Mouse (Mus musculus): ENCODE measurements around the gene Gabarapl1. TPM values are rescaled to one million over a fixed set of nuclear protein-coding genes. Genes with fewer than 3 reads are reported as not detected.

Gabarapl1 gene
- polyA plus RNA-seq, 1 experiment from 2014 or later, result 16.3 TPM

DNA sequence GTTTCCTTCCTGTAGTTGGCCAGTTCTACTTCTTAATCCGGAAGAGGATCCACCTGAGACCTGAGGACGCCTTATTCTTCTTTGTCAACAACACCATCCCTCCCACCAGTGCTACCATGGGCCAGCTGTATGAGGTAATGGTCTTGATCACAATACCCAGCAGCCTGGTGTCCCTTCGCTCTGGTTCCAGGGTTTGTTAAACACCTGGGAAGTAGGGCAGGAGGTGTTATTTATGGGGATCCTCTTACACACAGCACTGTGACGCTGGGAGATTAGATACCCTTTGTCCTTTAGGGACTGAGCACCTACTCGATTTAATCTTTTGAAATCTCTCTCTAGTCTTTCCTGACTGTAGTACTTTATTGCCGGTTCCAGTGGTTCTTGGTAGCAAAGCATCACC lies 5.6 kb downstream of the Gabarapl1 start:
- Histone ChIP-seq H3K4me2 (ENCODE audit: low read length) (no peak overlapping the region), H3K27ac (replicated peaks in 1 of 2; ENCODE audit: control insufficient read depth in 1 of 2, insufficient read depth in 1 of 2, low read depth in 2 of 2, low read length in 2 of 2) (no peak overlapping the region), H3K4me3 (ENCODE audit: control insufficient read depth in 1 of 2, insufficient read depth in 1 of 2, low read depth in 1 of 2, low read length in 2 of 2) (no peak overlapping the region), H3K36me3 (ENCODE audit: control insufficient read depth, insufficient read depth, low read length) (peaks cover 52% of the 10 kb centered on the region), H3K4me1 (ENCODE audit: control insufficient read depth in 2 of 2, insufficient read depth in 2 of 2, low read length in 2 of 2) (peaks cover 8 to 16% of the 10 kb centered on the region in 2 experiments), H3K27me3 (ENCODE audit: control insufficient read depth, insufficient read depth, low read length) (no peaks in the 10 kb centered on the region), H3K9me3 (ENCODE audit: control insufficient read depth, low read length) (no peaks in the 10 kb centered on the region), H3K9ac (ENCODE audit: low read length) (no peak overlapping the region)
- no peak for ATAC-seq (ENCODE audit: insufficient number of reproducible peaks, insufficient read depth, low FRiP score, low read depth)
- WGBS, result 76% methylated on average over 6 of the region's 6 CpGs

DNA sequence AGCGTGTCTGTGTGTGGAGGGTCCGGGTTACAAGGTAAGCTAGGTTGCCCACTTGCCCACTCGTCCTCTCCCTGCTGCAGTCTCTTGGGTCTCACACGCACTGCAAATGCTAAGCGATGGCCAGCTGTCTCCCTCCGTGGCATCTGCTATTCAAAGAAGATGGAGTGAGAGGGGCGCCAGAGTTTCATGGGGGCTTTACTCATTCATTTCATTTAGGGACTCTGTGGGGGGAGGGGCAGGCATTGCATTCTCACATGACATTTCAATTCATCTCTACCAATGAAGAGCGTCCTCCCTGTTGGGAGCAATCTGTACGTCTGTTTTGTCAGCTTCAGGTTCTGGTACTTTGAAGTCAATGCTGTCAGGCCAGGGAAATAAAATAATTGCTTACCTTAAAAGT lies 9.0 kb downstream of the Gabarapl1 start:
- 84% methylated on average over 9 of the region's 9 CpGs for WGBS

DNA sequence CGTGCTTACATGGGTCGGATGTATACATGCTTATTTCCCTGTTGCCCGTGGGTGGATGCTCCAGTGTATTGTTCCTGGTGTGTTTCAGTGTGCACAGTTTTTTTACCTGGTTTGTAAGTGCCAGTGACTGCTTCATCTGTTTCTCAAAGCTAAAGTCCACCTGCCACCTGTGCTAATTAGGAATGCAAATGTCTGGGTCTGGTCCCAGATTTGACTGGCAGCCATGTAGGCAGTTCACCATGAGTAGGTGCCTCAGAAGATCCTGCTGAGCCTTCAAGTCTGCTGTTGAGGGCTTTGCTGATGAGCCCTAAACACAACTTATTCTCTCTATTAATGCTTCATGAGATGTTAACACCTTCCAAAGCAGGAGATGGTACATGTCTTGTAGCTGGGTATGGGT lies 9.6 kb downstream of the Gabarapl1 start:
- Histone ChIP-seq H3K27me3 (ENCODE audit: control insufficient read depth, insufficient read depth, low read length) (no peaks in the 10 kb centered on the region), H3K36me3 (ENCODE audit: control insufficient read depth, insufficient read depth, low read length) (peaks cover 46% of the 10 kb centered on the region), H3K9me3 (ENCODE audit: control insufficient read depth, low read length) (no peaks in the 10 kb centered on the region), H3K4me1 (ENCODE audit: control insufficient read depth in 2 of 2, insufficient read depth in 2 of 2, low read length in 2 of 2) (no peaks in the 10 kb centered on the region), H3K27ac (replicated peaks in 1 of 2; ENCODE audit: control insufficient read depth in 1 of 2, insufficient read depth in 1 of 2, low read depth in 2 of 2, low read length in 2 of 2) (no peak overlapping the region), H3K4me3 (ENCODE audit: control insufficient read depth in 1 of 2, insufficient read depth in 1 of 2, low read depth in 1 of 2, low read length in 2 of 2) (no peak overlapping the region), H3K9ac (ENCODE audit: low read length) (no peak overlapping the region), H3K4me2 (ENCODE audit: low read length) (no peak overlapping the region)
- 93% methylated on average over 3 of the region's 3 CpGs for WGBS
- ATAC-seq (ENCODE audit: insufficient number of reproducible peaks, insufficient read depth, low FRiP score, low read depth), result no peak

More for the DNA sequence above, 9.0 kb downstream of the Gabarapl1 start:
- H3K27ac ChIP-seq (replicated peaks in 1 of 2; ENCODE audit: control insufficient read depth in 1 of 2, insufficient read depth in 1 of 2, low read depth in 2 of 2, low read length in 2 of 2), result no peak overlapping the region
- H3K9ac ChIP-seq (ENCODE audit: low read length), result no peak overlapping the region
- no peak overlapping the region for H3K4me2 ChIP-seq (ENCODE audit: low read length)
- H3K27me3 ChIP-seq (ENCODE audit: control insufficient read depth, insufficient read depth, low read length), result no peaks in the 10 kb centered on the region
- no peaks in the 10 kb centered on the region for H3K9me3 ChIP-seq (ENCODE audit: control insufficient read depth, low read length)
- H3K4me1 ChIP-seq (ENCODE audit: control insufficient read depth in 2 of 2, insufficient read depth in 2 of 2, low read length in 2 of 2), result no peaks in the 10 kb centered on the region
- no peak overlapping the region for H3K4me3 ChIP-seq (ENCODE audit: control insufficient read depth in 1 of 2, insufficient read depth in 1 of 2, low read depth in 1 of 2, low read length in 2 of 2)
- peaks cover 52% of the 10 kb centered on the region for H3K36me3 ChIP-seq (ENCODE audit: control insufficient read depth, insufficient read depth, low read length)
- no peak for ATAC-seq (ENCODE audit: insufficient number of reproducible peaks, insufficient read depth, low FRiP score, low read depth)

DNA sequence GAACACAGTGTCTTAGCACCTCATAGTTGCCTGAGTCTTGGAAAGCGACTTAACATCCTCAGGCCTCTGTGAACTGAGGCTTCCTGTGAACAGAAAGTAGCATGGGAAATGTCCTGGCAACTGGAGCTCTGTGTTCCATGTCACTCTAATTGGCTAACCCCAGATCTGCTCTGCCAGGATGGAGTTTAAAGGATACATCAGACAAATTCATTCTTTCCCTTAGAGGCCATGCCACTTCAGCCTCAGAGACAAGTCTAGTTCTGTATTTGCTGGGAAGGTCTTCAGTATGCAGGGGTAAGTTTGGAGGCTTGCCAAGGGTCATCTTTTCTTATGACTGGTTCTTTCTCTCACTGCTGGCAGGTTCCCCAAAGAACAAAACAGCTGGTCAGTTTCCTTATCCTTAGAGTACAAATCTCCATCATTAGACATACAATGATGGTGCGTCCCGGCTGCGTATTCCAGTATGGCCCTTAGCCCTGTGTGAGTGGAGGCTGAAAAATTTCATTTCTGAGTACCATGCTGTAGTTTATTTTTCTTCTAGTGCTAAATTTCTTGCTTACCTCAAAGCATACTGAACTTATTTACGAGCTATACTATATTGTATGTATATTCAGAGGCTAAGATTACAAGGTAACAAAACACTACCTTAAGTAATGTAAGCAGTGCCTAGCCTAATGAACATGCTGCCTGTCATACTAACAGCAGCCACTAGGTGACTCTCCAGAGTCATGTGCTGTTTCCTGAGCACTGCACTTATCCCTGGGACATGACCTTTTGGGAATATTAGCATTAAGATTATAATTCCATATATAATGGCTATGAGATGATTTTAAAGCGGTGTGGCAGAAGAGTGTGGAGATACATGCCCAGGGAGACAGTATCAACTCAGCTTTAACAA lies 11.0 kb downstream of the Gabarapl1 start:
- H3K4me2 ChIP-seq (ENCODE audit: low read length), result no peak overlapping the region
- H3K36me3 ChIP-seq (ENCODE audit: control insufficient read depth, insufficient read depth, low read length), result peaks cover 32% of the 10 kb centered on the region
- H3K4me3 ChIP-seq (ENCODE audit: control insufficient read depth in 1 of 2, insufficient read depth in 1 of 2, low read depth in 1 of 2, low read length in 2 of 2), result no peak overlapping the region
- H3K4me1 ChIP-seq (ENCODE audit: control insufficient read depth in 2 of 2, insufficient read depth in 2 of 2, low read length in 2 of 2), result no peaks in the 10 kb centered on the region
- no peaks in the 10 kb centered on the region for H3K27me3 ChIP-seq (ENCODE audit: control insufficient read depth, insufficient read depth, low read length)
- H3K27ac ChIP-seq (replicated peaks in 1 of 2; ENCODE audit: control insufficient read depth in 1 of 2, insufficient read depth in 1 of 2, low read depth in 2 of 2, low read length in 2 of 2), result no peak overlapping the region
- H3K9ac ChIP-seq (ENCODE audit: low read length), result no peak overlapping the region
- ATAC-seq (ENCODE audit: insufficient number of reproducible peaks, insufficient read depth, low FRiP score, low read depth), result no peak
- WGBS, result 61% methylated on average over 6 of the region's 6 CpGs
- no peaks in the 10 kb centered on the region for H3K9me3 ChIP-seq (ENCODE audit: control insufficient read depth, low read length)

DNA sequence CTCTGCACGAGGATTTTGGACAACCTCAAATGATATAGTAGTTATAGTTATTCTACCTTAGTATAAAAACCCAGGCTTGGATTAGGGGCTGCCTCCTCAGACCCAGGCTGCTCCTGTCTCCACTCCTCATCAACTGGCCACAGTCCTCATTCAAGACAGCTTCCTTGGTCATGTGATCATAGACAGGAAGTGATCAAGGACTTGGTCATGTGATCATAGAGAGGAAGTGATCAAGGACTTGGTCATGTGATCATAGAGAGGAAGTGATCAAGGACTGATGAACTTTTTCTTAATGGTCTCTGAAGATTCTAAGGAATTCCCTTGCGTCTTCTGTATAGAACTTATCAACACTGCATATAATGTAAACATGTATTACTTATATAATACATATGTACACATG lies 14.3 kb downstream of the Gabarapl1 start:
- Histone ChIP-seq H3K9ac (ENCODE audit: low read length) (no peak overlapping the region), H3K27ac (replicated peaks in 1 of 2; ENCODE audit: control insufficient read depth in 1 of 2, insufficient read depth in 1 of 2, low read depth in 2 of 2, low read length in 2 of 2) (no peak overlapping the region), H3K36me3 (ENCODE audit: control insufficient read depth, insufficient read depth, low read length) (no peaks in the 10 kb centered on the region; the same call in 1 of the 2 replicates), H3K9me3 (ENCODE audit: control insufficient read depth, low read length) (no peaks in the 10 kb centered on the region), H3K4me1 (ENCODE audit: control insufficient read depth in 2 of 2, insufficient read depth in 2 of 2, low read length in 2 of 2) (no peaks in the 10 kb centered on the region), H3K4me2 (ENCODE audit: low read length) (no peak overlapping the region), H3K4me3 (ENCODE audit: control insufficient read depth in 1 of 2, insufficient read depth in 1 of 2, low read depth in 1 of 2, low read length in 2 of 2) (no peak overlapping the region), H3K27me3 (ENCODE audit: control insufficient read depth, insufficient read depth, low read length) (no peaks in the 10 kb centered on the region)
- ATAC-seq (ENCODE audit: insufficient number of reproducible peaks, insufficient read depth, low FRiP score, low read depth), result no peak
- WGBS, result 80% methylated on average over 2 of the region's 2 CpGs

DNA sequence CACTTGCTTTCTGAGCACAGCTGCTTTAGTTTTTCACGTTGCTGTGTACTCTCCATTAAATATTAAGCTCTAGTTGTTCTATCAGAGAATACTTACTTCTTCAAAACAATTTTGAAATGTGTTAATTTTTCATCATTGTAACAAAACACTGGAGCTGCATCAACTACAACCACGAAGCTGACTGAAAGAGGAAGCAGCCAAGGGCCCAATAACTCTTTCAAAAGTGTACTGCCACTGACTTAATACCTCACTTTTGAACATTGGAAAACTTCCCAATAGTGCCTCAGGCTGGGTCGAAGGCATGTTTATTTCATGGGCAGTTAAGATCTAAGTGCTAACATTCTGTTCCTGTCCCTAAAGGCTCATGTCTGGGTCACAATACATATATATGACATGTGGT lies 15.0 kb downstream of the Gabarapl1 start:
- no peak overlapping the region for H3K9ac ChIP-seq (ENCODE audit: low read length)
- H3K4me3 ChIP-seq (ENCODE audit: control insufficient read depth in 1 of 2, insufficient read depth in 1 of 2, low read depth in 1 of 2, low read length in 2 of 2), result no peak overlapping the region
- no peak for ATAC-seq (ENCODE audit: insufficient number of reproducible peaks, insufficient read depth, low FRiP score, low read depth)

DNA sequence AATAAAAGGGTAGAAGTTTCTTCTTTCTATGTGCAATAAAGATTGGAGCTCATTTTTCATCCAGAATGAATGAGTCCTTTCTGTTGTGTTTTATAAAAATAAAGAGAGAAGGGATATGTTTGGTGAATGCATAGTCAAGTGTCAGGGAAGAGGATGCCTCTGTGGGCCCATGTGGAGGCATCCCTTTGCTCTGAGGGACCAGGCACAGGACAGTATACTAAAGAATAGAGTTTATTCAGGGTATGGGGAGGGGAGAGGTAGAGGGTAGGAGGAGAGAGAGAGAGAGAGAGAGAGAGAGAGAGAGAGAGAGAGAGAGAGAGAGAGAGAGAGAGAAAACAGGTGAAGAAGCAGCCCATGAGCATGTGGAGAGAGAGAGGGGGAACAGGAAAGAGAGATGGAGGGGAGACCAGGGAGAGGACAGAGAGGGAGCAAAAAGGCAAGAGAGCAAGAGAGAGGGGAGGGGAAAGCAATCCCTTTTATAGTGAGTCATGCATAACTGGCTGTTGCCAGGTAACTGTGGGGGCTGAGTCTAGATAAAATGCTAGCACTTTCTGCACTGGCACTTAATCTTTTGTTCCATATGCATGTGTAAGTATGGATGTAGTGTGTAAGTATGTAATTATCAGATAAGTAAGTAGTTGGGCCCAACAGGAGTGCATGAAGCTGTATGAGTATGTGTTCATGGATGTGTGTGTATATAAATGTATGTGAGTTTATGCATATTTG lies 24.5 kb downstream of the Gabarapl1 start:
- no peak; the same call in 1 of the 2 replicates for ATAC-seq (ENCODE audit: insufficient number of reproducible peaks, insufficient read depth, low FRiP score, low read depth)
- Histone ChIP-seq H3K4me1 (ENCODE audit: control insufficient read depth in 2 of 2, insufficient read depth in 2 of 2, low read length in 2 of 2) (peaks cover 4 to 7% of the 10 kb centered on the region in 2 experiments; a peak in 2 of 4 replicates), H3K4me2 (ENCODE audit: low read length) (no peak overlapping the region), H3K4me3 (ENCODE audit: control insufficient read depth in 1 of 2, insufficient read depth in 1 of 2, low read depth in 1 of 2, low read length in 2 of 2) (no peak overlapping the region), H3K27ac (replicated peaks in 1 of 2; ENCODE audit: control insufficient read depth in 1 of 2, insufficient read depth in 1 of 2, low read depth in 2 of 2, low read length in 2 of 2) (no peak overlapping the region), H3K9me3 (ENCODE audit: control insufficient read depth, low read length) (no peaks in the 10 kb centered on the region), H3K9ac (ENCODE audit: low read length) (no peak overlapping the region), H3K27me3 (ENCODE audit: control insufficient read depth, insufficient read depth, low read length) (no peaks in the 10 kb centered on the region), H3K36me3 (ENCODE audit: control insufficient read depth, insufficient read depth, low read length) (no peaks in the 10 kb centered on the region)

More for the DNA sequence above, 15.0 kb downstream of the Gabarapl1 start:
- Histone ChIP-seq H3K9me3 (ENCODE audit: control insufficient read depth, low read length) (no peaks in the 10 kb centered on the region), H3K4me1 (ENCODE audit: control insufficient read depth in 2 of 2, insufficient read depth in 2 of 2, low read length in 2 of 2) (no peaks in the 10 kb centered on the region), H3K27me3 (ENCODE audit: control insufficient read depth, insufficient read depth, low read length) (no peaks in the 10 kb centered on the region), H3K4me2 (ENCODE audit: low read length) (no peak overlapping the region), H3K36me3 (ENCODE audit: control insufficient read depth, insufficient read depth, low read length) (no peaks in the 10 kb centered on the region), H3K27ac (replicated peaks in 1 of 2; ENCODE audit: control insufficient read depth in 1 of 2, insufficient read depth in 1 of 2, low read depth in 2 of 2, low read length in 2 of 2) (no peak overlapping the region)
- WGBS, result 71% methylated on average over 3 of the region's 3 CpGs
